Mouse (Mus musculus) liver, embryonic 16.5 days (tissue): ENCODE results near the gene Sorcs2. TPM values are rescaled to one million over a fixed set of nuclear protein-coding genes. Genes with fewer than 3 reads are reported as not detected.

Source experiments
- ATAC-seq: fragments of 200-750 bp; cut with Nextera tagmentation; 2 replicates; pipeline ENCODE4 v1.8.0; 2017; ENCODE audit warnings: low read depth, mild to moderate bottlenecking, moderate number of reproducible peaks, moderate library complexity
- H3K27ac ChIP-seq: fragments of 300-500 bp; sonication (generic); 2 replicates; pipeline ENCODE4 v1.5.1; 2014; ENCODE audit warnings: mild to moderate bottlenecking, low read length
- H3K27me3 ChIP-seq: fragments of 300-500 bp; sonication (generic); 2 replicates; pipeline ENCODE4 v1.6.1; 2014; ENCODE audit warnings: low read depth, low read length, mixed read lengths; ENCODE audit not compliant: control insufficient read depth, insufficient read depth
- H3K36me3 ChIP-seq: fragments of 300-500 bp; sonication (generic); 2 replicates; pipeline ENCODE4 v1.6.1; 2014; ENCODE audit warnings: mild to moderate bottlenecking; ENCODE audit not compliant: control insufficient read depth, insufficient read depth
- H3K4me1 ChIP-seq: fragments of 300-500 bp; sonication (generic); 2 replicates; pipeline ENCODE4 v1.6.1; 2014; ENCODE audit warnings: low read depth, low read length, mixed read lengths; ENCODE audit not compliant: control insufficient read depth
- H3K4me2 ChIP-seq: fragments of 300-500 bp; sonication (generic); 2 replicates; pipeline ENCODE4 v1.6.1; 2014; ENCODE audit warnings: low read depth, low read length, mixed read lengths
- H3K4me3 ChIP-seq: fragments of 300-500 bp; sonication (generic); 2 replicates; pipeline ENCODE4 v1.5.1; 2014; ENCODE audit warnings: low read depth, mild to moderate bottlenecking, low read length
- H3K9ac ChIP-seq: fragments of 300-500 bp; sonication (generic); 2 replicates; pipeline ENCODE4 v1.6.1; 2014; ENCODE audit warnings: low read depth, low read length
- H3K9me3 ChIP-seq: fragments of 300-500 bp; sonication (generic); replicated peaks from 2 replicates; pipeline ENCODE4 v1.6.1; 2016; ENCODE audit warnings: low read length; ENCODE audit not compliant: control insufficient read depth
- WGBS: fragments of 180-500 bp; shearing (Covaris S2); extraction: QIAGEN DNeasy Blood & Tissue Kit; methylation state at CpG from one replicate; pipeline ENCODE4 v1.1.7; 2014; ENCODE audit not compliant: insufficient replicate concordance; 5-methylcytosine and 5-hydroxymethylcytosine counted together
- polyA plus RNA-seq: library from polyadenylated mRNA; unstranded; fragments of >200 nt; fragmentation: Nextera tagmentation; extraction: Ambion mirVana; gene quantifications from 2 replicates; pipeline ENCODE4 v1.2.1, GENCODE M21; 2015

Gene Sorcs2
- polyA plus RNA-seq, 1 experiment from 2014 or later = 0.99 TPM

DNA sequence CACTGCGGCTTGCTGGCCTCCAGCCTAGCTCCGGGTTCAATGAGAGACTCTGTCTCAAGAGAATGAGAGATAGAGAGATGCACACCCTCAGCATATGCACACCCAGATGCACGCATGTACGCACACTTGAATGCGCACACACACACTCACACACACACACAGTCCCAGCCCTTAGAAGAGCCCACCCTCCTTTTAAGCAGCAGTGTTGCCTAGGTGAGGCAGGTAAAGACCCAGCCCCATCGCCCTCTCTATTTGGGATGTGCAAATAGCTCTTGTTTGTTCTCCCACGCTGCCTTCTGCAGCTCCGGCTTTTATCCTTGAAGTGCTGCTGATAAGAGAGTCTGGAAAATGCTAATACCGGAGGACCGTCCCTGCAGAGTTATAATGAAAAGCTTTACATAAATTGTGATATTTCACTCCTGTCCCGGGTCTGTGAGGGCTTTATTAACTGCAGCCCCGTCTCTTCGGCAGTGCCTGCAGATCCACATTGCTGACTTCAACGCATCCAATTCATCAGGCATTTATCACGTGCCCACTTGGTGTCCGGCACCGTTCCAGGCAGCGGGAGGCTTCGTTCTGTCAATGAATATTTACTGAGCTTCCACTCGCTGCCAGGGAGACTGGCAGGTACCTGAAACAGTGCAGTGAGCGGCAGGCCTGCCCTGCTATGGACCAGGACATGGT is 67.3 kb downstream of the Sorcs2 start:
- Histone ChIP-seq H3K4me1 (no peaks in the 10 kb centered on the region), H3K27ac (no peak overlapping the region), H3K9ac (no peak overlapping the region), H3K36me3 (no peaks in the 10 kb centered on the region), H3K4me3 (no peak overlapping the region), H3K4me2 (no peak overlapping the region), H3K9me3 (no peaks in the 10 kb centered on the region), H3K27me3 (no peaks in the 10 kb centered on the region)
- no peak for ATAC-seq
- 55% methylated on average over 21 of the region's 21 CpGs for WGBS

DNA sequence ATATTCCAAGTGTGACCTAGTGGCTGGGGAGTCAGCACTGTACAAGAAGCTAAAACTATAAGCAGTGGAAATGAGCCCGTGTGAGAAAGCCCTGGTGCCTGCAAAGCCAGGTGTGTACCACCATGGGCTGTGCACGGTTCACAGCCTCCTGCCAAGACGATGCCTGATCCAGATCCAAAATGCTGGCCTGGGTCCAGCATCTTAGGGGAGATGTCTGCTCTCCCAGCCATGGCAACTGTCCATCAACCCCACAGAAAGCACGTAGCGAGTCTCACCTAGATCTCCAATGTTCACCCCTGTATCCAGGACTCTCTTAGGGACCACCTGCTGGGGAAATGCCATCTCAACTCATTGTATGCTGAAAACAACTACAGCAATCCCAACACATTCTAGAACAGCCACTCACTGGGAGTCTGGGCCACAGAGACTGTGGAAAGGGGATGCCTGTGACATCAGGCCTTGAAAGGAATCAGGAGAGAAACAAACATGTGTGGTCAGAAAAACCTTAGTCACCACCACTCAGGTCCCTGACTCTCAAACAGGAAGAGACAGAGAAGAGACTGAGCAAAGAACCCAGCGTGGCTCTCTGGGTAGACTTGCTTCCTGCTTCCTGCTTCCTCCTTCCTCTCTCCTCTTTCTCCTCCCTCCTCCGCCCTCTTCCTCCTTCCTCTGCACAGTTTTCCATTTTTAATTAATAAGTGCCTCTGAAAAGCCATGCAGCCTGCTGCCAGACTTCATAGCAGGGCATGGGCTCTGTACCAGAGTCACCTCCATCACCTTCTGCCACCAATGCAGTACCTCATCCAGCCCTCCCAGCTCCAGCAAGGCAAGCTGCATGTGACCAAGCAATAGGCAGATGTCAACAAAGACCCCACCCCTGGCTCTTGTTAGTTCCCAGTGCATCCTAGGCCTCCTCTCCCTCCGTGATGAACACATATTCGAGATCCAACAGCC is 71.6 kb downstream of the Sorcs2 start:
- Histone ChIP-seq H3K27ac (no peak overlapping the region), H3K9me3 (no peaks in the 10 kb centered on the region), H3K4me3 (no peak overlapping the region), H3K4me1 (no peaks in the 10 kb centered on the region), H3K9ac (no peak overlapping the region), H3K36me3 (no peaks in the 10 kb centered on the region), H3K27me3 (no peaks in the 10 kb centered on the region), H3K4me2 (no peak overlapping the region)
- WGBS = 45% methylated on average over 9 of the region's 9 CpGs
- ATAC-seq = no peak

DNA sequence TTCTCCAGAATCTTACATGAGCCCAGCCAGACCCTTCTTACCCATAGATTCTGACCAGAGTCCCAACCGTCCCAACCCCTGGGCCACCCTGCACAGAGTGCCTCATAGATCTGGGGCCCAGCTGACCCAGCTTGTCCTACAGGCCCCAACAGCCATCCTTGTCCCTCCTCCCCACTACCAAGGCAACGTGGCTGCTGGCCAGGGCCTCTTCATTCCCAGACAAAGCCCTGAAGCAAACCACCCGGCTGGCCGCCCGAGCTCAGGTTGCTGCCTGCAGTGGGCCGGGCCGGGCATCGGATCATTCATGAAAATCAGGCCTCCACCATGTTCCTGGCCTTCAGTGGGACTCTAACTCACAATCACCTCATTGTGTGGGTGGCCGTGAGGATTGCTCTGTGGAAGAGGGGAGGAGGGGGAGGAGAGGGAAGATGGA is 73.8 kb downstream of the Sorcs2 start:
- WGBS = 66% methylated on average over 9 of the region's 9 CpGs
- no peak overlapping the region for H3K4me3 ChIP-seq
- H3K27me3 ChIP-seq = no peaks in the 10 kb centered on the region
- H3K36me3 ChIP-seq = no peaks in the 10 kb centered on the region
- no peak overlapping the region for H3K4me2 ChIP-seq
- no peak overlapping the region for H3K27ac ChIP-seq
- H3K9ac ChIP-seq = no peak overlapping the region
- no peak for ATAC-seq
- H3K9me3 ChIP-seq = no peaks in the 10 kb centered on the region
- no peaks in the 10 kb centered on the region for H3K4me1 ChIP-seq

DNA sequence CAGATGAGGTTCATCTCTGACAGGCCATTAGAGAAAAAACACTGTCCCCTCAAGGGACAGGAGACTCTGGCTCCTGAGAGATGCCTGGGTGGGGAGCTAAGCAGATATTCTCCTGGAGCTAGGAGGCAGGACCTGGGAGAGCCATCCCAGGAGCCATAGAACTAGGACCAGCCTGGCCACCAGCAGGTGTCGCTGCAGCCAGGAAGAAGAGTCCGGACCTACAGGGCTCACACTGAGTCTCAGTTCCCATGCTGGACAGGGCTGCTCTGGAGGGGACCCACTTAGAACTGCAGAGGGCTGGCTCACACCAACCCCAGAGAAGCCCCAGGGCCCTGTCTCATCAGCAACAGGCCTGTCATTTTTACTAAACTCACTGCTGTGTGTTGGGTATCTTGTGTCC is 74.4 kb downstream of the Sorcs2 start:
- Histone ChIP-seq H3K27me3 (no peaks in the 10 kb centered on the region), H3K4me3 (no peak overlapping the region), H3K4me2 (no peak overlapping the region), H3K27ac (no peak overlapping the region), H3K9me3 (no peaks in the 10 kb centered on the region), H3K4me1 (no peaks in the 10 kb centered on the region), H3K9ac (no peak overlapping the region), H3K36me3 (no peaks in the 10 kb centered on the region)
- ATAC-seq = peak; percentile 45; the same call in 1 of the 2 replicates
- 3% methylated on average over 2 of the region's 2 CpGs for WGBS

DNA sequence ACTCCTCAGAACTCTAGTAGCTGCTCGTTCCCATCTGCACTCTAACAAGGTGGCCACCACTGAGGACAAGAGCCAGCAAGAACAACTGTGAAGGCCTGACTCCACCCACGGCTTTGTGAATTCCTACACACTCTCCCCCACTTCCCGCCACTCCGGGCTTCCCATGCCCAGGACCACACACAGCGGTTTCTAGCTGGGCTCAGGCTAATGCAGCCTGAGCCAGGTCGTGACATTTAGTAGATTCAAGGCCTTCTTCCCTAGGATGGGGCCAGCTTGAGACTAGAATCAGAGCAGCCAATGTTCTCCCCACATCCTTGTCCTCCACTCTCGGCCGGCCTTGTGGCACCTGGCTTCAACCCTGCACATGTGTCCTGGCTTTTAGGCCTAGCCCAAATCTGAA is 76.4 kb downstream of the Sorcs2 start:
- H3K27ac ChIP-seq = no peak overlapping the region
- no peak for ATAC-seq
- 54% methylated on average over 8 of the region's 8 CpGs for WGBS
- no peak overlapping the region for H3K9ac ChIP-seq
- no peak overlapping the region for H3K4me2 ChIP-seq
- H3K36me3 ChIP-seq = no peaks in the 10 kb centered on the region
- no peaks in the 10 kb centered on the region for H3K27me3 ChIP-seq
- H3K4me3 ChIP-seq = no peak overlapping the region
- H3K4me1 ChIP-seq = no peaks in the 10 kb centered on the region
- no peaks in the 10 kb centered on the region for H3K9me3 ChIP-seq

DNA sequence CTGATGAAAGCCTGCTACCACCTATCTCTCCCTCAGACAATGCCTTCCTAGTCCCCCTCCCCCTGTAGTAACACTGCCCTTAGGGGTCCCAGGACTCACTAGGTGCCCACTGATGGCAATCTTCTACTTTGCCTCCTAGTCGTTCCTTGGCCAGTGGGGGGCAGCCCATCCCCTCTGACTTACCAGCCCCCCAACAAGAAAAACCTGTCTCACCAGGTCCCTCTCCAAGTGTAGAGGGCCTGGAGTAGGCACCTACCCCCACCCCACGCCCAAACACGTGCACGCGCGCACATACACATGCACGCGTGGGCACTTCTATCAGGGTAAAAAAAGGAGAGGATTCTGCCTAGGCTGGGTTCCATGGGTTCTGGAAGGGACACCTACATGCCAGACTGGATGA is 77.3 kb downstream of the Sorcs2 start:
- H3K4me3 ChIP-seq = no peak overlapping the region
- H3K4me2 ChIP-seq = no peak overlapping the region
- ATAC-seq = no peak
- no peaks in the 10 kb centered on the region for H3K27me3 ChIP-seq
- H3K4me1 ChIP-seq = no peaks in the 10 kb centered on the region
- 81% methylated on average over 8 of the region's 8 CpGs for WGBS
- no peak overlapping the region for H3K9ac ChIP-seq
- H3K27ac ChIP-seq = no peak overlapping the region
- H3K36me3 ChIP-seq = no peaks in the 10 kb centered on the region
- no peaks in the 10 kb centered on the region for H3K9me3 ChIP-seq

DNA sequence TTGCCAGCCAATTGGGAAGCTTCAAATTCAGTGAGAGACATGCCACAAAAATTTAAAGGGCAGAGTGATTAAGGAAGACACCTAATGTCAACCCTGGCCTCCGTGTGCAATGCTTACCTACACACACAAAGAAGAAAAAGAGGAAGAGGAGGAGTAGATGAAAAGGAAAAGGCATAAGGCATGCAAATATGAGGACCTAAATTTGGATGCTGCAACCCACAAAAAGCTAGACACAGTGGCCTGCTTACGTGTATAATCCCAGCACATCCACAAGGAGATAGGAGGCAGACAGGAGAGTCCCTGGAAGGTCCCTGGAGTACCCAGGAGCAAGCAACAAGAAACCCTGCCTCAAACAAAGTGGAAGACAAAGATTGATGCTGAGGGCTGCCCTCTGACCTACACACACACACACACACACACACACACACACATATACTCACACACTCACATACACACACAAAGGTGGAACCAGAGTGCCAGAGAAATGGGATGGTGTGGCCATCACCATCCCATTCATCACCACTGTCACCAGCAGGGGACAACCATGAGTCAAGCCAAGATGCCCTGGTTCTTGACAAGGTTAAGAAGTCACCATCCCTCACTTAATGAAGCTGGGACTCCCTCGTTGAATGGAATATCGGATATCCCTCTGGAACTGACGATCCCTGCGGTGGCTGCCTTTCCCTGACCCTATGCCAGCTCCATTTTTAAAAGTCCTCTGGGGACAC is 80.1 kb downstream of the Sorcs2 start:
- H3K4me2 ChIP-seq = no peak overlapping the region
- no peaks in the 10 kb centered on the region; the same call in 1 of the 2 replicates for H3K4me1 ChIP-seq
- no peak overlapping the region for H3K9ac ChIP-seq
- H3K27ac ChIP-seq = no peak overlapping the region
- no peaks in the 10 kb centered on the region for H3K9me3 ChIP-seq
- H3K27me3 ChIP-seq = no peaks in the 10 kb centered on the region
- no peaks in the 10 kb centered on the region for H3K36me3 ChIP-seq
- no peak for ATAC-seq
- no peak overlapping the region for H3K4me3 ChIP-seq
- 55% methylated on average over 6 of the region's 6 CpGs for WGBS

DNA sequence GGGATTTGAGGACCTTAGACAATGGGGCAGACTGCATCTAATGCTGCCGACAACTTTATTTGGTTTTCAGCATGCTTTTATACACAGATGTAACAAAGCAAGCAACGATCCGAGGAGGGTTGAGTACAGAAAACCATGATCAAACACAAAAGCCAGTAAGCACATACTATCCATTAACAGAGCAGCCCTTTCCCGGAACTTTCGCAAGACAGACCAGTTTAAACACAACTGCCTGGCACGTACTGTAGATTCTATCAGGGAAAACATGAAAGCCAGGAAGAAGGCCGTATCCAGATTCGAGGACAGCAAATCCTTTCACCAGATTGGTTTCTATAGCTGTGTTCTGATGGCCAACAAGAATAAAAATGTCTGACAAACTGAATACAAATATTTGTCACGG is 82.8 kb downstream of the Sorcs2 start:
- Histone ChIP-seq H3K4me2 (no peak overlapping the region), H3K9me3 (no peaks in the 10 kb centered on the region), H3K4me3 (no peak overlapping the region), H3K27me3 (no peaks in the 10 kb centered on the region), H3K4me1 (no peaks in the 10 kb centered on the region; the same call in 1 of the 2 replicates), H3K36me3 (no peaks in the 10 kb centered on the region), H3K27ac (peak overlapping the region; percentile 47; the same call in 1 of the 2 replicates), H3K9ac (no peak overlapping the region)
- peak; percentile 79 for ATAC-seq
- WGBS = 58% methylated on average over 9 of the region's 9 CpGs
